Mouse (Mus musculus): ENCODE results near the gene Prkce. TPM values are rescaled to one million over a fixed set of nuclear protein-coding genes. Genes with fewer than 3 reads are reported as not detected.

Prkce gene
- polyA plus RNA-seq, 1 experiment = 1.9 TPM

DNA sequence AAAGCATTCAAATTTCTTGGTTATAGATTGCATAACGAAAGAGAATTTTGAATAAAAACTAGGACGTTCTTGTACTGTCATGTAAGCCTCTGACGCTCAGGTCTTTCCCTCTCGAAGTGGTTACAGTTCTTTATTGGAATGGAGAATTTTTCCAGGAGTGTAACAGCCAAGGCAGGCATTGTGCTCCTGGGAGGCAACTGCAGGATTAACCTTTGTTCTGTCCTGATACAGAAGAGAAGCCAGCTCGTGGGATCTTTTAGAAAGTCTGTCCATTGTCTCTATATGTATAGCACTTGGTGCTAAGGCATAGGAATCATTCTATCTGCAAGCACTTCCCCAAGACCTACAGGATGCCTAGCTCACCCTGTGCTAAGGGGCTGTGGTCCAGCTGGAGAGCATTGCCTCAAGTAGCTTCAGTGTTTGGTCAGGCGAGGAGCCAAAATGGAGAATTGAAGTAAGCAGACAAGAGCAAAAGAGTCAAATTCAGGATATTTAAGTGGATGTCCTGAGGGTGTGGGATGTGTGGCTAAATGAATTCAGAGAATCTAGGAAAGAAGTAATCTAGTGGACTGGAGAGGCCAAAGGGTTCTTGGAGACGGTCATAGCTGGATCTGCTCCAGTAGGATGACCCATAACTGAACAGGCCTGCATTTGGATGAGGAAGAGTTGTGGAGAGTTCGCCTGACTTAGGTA lies 240.5 kb downstream of the Prkce start:
- no peaks in the 10 kb centered on the region for H3K79me2 ChIP-seq (ENCODE audit: control insufficient read depth, insufficient read depth)
- H3K36me3 ChIP-seq (ENCODE audit: control insufficient read depth, insufficient read depth) = no peaks in the 10 kb centered on the region
- no peak overlapping the region for H3K4me2 ChIP-seq (ENCODE audit: low read depth)
- H3ac ChIP-seq (ENCODE audit: control insufficient read depth, insufficient read length) = no peak overlapping the region
- no peak overlapping the region for H3K4me3 ChIP-seq
- H3K27me3 ChIP-seq (ENCODE audit: control insufficient read depth, insufficient read depth, insufficient read length) = no peaks in the 10 kb centered on the region
- TF ChIP-seq POLR2A (IDR thresholded peaks at IDR 0.05; ENCODE audit: insufficient read length, low read depth) (no peak), TCF12 (IDR thresholded peaks at IDR 0.05; ENCODE audit: insufficient read depth, poor library complexity, severe bottlenecking) (no peak), POLR2AphosphoS2 (IDR thresholded peaks at IDR 0.05; ENCODE audit: insufficient read length, low read depth) (no peak), TCF3 (IDR thresholded peaks at IDR 0.05; ENCODE audit: insufficient read length, low read depth) (no peak), MYOD1 (IDR thresholded peaks at IDR 0.05; ENCODE audit: control insufficient read depth in 1 of 3, insufficient read length in 2 of 3, low read depth in 2 of 3) (no peak), MYOG (IDR thresholded peaks at IDR 0.05; ENCODE audit: control insufficient read depth in 1 of 3, insufficient read depth in 1 of 3, insufficient read length in 2 of 3, low read depth in 2 of 3) (no peak), CEBPB (IDR thresholded peaks at IDR 0.05; ENCODE audit: insufficient read depth, poor library complexity, severe bottlenecking) (no peak), MAX (IDR thresholded peaks at IDR 0.05; ENCODE audit: low read depth) (no peak), SRF (IDR thresholded peaks at IDR 0.05; ENCODE audit: control insufficient read depth, insufficient read length, low read depth) (no peak), USF1 (IDR thresholded peaks at IDR 0.05; ENCODE audit: low read depth) (no peak), REST (IDR thresholded peaks at IDR 0.05; ENCODE audit: insufficient read depth, insufficient read length) (no peak), E2F4 (IDR thresholded peaks at IDR 0.05; ENCODE audit: insufficient read depth) (no peak)

DNA sequence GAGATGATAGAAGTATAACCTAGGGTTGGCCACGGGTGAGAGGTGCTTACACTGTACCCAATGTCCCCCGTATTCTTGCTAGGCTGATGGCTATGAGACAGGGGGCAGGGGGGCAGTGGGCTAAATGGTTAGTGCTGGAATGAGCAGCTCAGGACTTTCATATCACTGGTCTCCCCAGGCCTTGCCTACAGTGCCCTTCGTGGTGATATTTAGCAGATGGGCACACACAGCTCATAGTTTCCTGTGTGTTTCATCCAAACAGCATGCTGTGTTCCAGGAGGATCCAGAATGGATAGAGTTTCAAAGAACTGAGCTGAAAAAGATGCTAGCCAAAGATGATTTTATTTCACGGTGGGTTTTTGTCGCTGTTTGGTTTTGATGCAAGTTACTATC lies 241.0 kb downstream of the Prkce start:
- Histone ChIP-seq H3K36me3 (ENCODE audit: control insufficient read depth, insufficient read depth) (no peaks in the 10 kb centered on the region), H3K27me3 (ENCODE audit: control insufficient read depth, insufficient read depth, insufficient read length) (no peaks in the 10 kb centered on the region), H3K4me2 (ENCODE audit: low read depth) (no peak overlapping the region), H3ac (ENCODE audit: control insufficient read depth, insufficient read length) (no peak overlapping the region), H3K79me2 (ENCODE audit: control insufficient read depth, insufficient read depth) (no peaks in the 10 kb centered on the region), H3K4me3 (no peak overlapping the region)
- TF ChIP-seq USF1 (IDR thresholded peaks at IDR 0.05; ENCODE audit: low read depth) (no peak), MAX (IDR thresholded peaks at IDR 0.05; ENCODE audit: low read depth) (no peak), CEBPB (IDR thresholded peaks at IDR 0.05; ENCODE audit: insufficient read depth, poor library complexity, severe bottlenecking) (no peak), POLR2A (IDR thresholded peaks at IDR 0.05; ENCODE audit: insufficient read length, low read depth) (no peak), E2F4 (IDR thresholded peaks at IDR 0.05; ENCODE audit: insufficient read depth) (no peak)

DNA sequence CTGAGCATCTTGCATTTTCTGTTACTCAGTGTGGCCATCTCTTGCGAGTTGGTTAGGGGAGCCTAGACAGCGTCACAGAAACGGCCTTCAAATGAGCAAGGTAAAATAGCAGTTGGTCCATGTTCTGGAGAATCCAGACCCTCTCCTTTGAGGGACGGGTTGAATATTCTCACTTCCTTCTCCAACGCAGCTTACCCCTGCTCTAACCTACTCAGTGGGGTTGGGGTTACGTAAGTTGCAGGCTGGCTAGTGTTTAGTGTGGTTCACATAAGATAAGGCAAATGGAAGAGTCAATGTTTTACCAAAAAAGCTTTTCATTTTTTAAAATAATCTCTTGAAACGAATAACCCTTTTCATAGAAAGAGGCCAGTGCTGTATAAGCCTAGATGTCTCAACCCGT lies 241.9 kb downstream of the Prkce start:
- no peak overlapping the region for H3ac ChIP-seq (ENCODE audit: control insufficient read depth, insufficient read length)
- H3K4me3 ChIP-seq = no peak overlapping the region
- no peaks in the 10 kb centered on the region for H3K79me2 ChIP-seq (ENCODE audit: control insufficient read depth, insufficient read depth)
- no peaks in the 10 kb centered on the region for H3K36me3 ChIP-seq (ENCODE audit: control insufficient read depth, insufficient read depth)
- H3K4me2 ChIP-seq (ENCODE audit: low read depth) = no peak overlapping the region
- H3K27me3 ChIP-seq (ENCODE audit: control insufficient read depth, insufficient read depth, insufficient read length) = no peaks in the 10 kb centered on the region
- TF ChIP-seq MYOG (IDR thresholded peaks at IDR 0.05; ENCODE audit: control insufficient read depth in 1 of 3, insufficient read depth in 1 of 3, insufficient read length in 2 of 3, low read depth in 2 of 3) (no peak), POLR2AphosphoS2 (IDR thresholded peaks at IDR 0.05; ENCODE audit: insufficient read length, low read depth) (no peak), E2F4 (IDR thresholded peaks at IDR 0.05; ENCODE audit: insufficient read depth) (no peak), SRF (IDR thresholded peaks at IDR 0.05; ENCODE audit: control insufficient read depth, insufficient read length, low read depth) (no peak), MYOD1 (IDR thresholded peaks at IDR 0.05; ENCODE audit: control insufficient read depth in 1 of 3, insufficient read length in 2 of 3, low read depth in 2 of 3) (no peak), POLR2A (IDR thresholded peaks at IDR 0.05; ENCODE audit: insufficient read length, low read depth) (no peak), REST (IDR thresholded peaks at IDR 0.05; ENCODE audit: insufficient read depth, insufficient read length) (no peak), MAX (IDR thresholded peaks at IDR 0.05; ENCODE audit: low read depth) (no peak), TCF12 (IDR thresholded peaks at IDR 0.05; ENCODE audit: insufficient read depth, poor library complexity, severe bottlenecking) (no peak), TCF3 (IDR thresholded peaks at IDR 0.05; ENCODE audit: insufficient read length, low read depth) (no peak), CEBPB (IDR thresholded peaks at IDR 0.05; ENCODE audit: insufficient read depth, poor library complexity, severe bottlenecking) (no peak), USF1 (IDR thresholded peaks at IDR 0.05; ENCODE audit: low read depth) (no peak)

- no peaks in the 10 kb centered on the region for H3K79me2 ChIP-seq (ENCODE audit: control insufficient read depth, insufficient read depth)
- no peak for TF ChIP-seq SRF (IDR thresholded peaks at IDR 0.05; ENCODE audit: control insufficient read depth, insufficient read length, low read depth)
- no peak for TF ChIP-seq E2F4 (IDR thresholded peaks at IDR 0.05; ENCODE audit: insufficient read depth)
- no peak for TF ChIP-seq MYOD1 (IDR thresholded peaks at IDR 0.05; ENCODE audit: control insufficient read depth in 1 of 3, insufficient read length in 2 of 3, low read depth in 2 of 3)
- no peak for TF ChIP-seq CEBPB (IDR thresholded peaks at IDR 0.05; ENCODE audit: insufficient read depth, poor library complexity, severe bottlenecking)
- no peak for TF ChIP-seq USF1 (IDR thresholded peaks at IDR 0.05; ENCODE audit: low read depth)
- no peak for TF ChIP-seq POLR2A (IDR thresholded peaks at IDR 0.05; ENCODE audit: insufficient read length, low read depth)
- no peak for TF ChIP-seq MYOG (IDR thresholded peaks at IDR 0.05; ENCODE audit: control insufficient read depth in 1 of 3, insufficient read depth in 1 of 3, insufficient read length in 2 of 3, low read depth in 2 of 3)
- TF ChIP-seq REST (IDR thresholded peaks at IDR 0.05; ENCODE audit: insufficient read depth, insufficient read length) = no peak
- TF ChIP-seq POLR2AphosphoS2 (IDR thresholded peaks at IDR 0.05; ENCODE audit: insufficient read length, low read depth) = no peak
- TF ChIP-seq TCF3 (IDR thresholded peaks at IDR 0.05; ENCODE audit: insufficient read length, low read depth) = no peak
- no peak for TF ChIP-seq MAX (IDR thresholded peaks at IDR 0.05; ENCODE audit: low read depth)
- no peak for TF ChIP-seq TCF12 (IDR thresholded peaks at IDR 0.05; ENCODE audit: insufficient read depth, poor library complexity, severe bottlenecking)
- H3K4me3 ChIP-seq = no peak overlapping the region
- no peak overlapping the region for H3ac ChIP-seq (ENCODE audit: control insufficient read depth, insufficient read length)
- no peaks in the 10 kb centered on the region for H3K36me3 ChIP-seq (ENCODE audit: control insufficient read depth, insufficient read depth)
- no peak overlapping the region for H3K4me2 ChIP-seq (ENCODE audit: low read depth)
- H3K27me3 ChIP-seq (ENCODE audit: control insufficient read depth, insufficient read depth, insufficient read length) = no peaks in the 10 kb centered on the region
These were observed 242.9 kb downstream of the Prkce start for GRCm38 (mm10) chr17:86410496-86410895.
